Mouse (Mus musculus): Measurements from ENCODE around the gene Frem1. TPM values are rescaled to one million over a fixed set of nuclear protein-coding genes. Genes with fewer than 3 reads are reported as not detected.

Frem1 gene
- total RNA-seq, 2 experiments from 2014 or later, result 2.2 to 2.6 TPM

GRCm38 (mm10) chr4:82853809-82854208 lies 198.3 kb downstream of the Frem1 start:
- no peak for TF ChIP-seq CTCF (conservative IDR thresholded peaks at IDR 0.05)
- Histone ChIP-seq H3K4me3 (no peak overlapping the region), H3K27ac (no peak overlapping the region)
- no peak for DNase-seq (ENCODE audit: low spot score in 2 of 2)

- no peak for TF ChIP-seq CTCF (conservative IDR thresholded peaks at IDR 0.05)
- no peak for DNase-seq (ENCODE audit: low spot score in 2 of 2)
- H3K4me3 ChIP-seq, result no peak overlapping the region
- H3K27ac ChIP-seq, result no peak overlapping the region
These were observed 203.4 kb downstream of the Frem1 start for GRCm38 (mm10) chr4:82848552-82849234.

Other genes with a start within 250 kb of the Frem1 start
- 10 to 100 TPM; 45.6 to 45.7 TPM for gene Zdhhc21, start 192.4 kb downstream of the Frem1 start, total RNA-seq (2021)
- not detected for gene Cer1, start 167.2 kb downstream of the Frem1 start, total RNA-seq (2021)